Mouse (Mus musculus): Measurements from ENCODE around the gene Adcy9. TPM values are rescaled to one million over a fixed set of nuclear protein-coding genes. Genes with fewer than 3 reads are reported as not detected.

The Adcy9 gene
- polyA plus RNA-seq (2012) = 1.2 and 1.9 TPM in 2 replicates

DNA sequence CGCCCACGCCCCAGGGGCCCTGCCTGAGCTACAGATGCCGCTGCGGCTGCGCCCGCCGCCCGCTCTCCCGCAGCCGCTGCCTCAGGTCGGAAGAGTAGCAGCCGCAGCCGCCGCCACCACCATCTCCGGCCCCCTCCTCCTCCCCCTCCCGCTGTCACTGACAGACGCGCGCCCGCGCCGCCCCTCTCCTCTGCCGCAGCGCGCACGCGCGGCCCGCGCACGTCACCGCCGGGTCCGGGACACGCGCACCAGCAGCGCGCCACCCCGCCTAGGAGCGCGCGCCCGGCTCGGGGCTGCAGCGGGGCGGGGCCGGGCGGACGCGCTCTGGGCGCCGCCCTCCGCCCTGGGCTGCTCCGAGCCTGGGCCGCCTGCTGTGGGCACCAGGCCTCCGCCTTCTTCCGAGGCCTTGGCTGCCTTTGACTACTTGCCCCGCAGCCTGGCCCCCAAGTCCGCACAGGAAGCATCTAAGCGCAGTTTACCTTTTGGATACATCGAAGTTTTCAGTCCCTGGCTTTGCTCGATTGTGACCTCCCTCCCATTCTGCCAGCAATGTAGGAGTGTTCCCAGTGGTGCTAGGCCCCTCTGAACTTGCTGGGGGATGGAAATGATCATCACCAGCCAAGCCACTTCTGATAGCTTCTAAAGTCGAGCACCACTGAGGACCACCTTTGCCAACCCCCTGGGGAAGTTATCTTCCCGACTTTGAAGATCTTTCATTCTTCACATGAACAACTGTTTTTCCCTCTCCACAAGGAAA, at the start of gene Adcy9:
Adcy9 (minus strand) TSS at position 201 of the 757 bp plus-strand sequence.

Other genes with a start within 250 kb of the Adcy9 start
- 18.6 and 29.6 TPM in 2 replicates for gene Crebbp, start 206.5 kb downstream of the Adcy9 start, polyA plus RNA-seq (2012)
- 2.9 and 3.6 TPM in 2 replicates for gene Srl, start 121.3 kb upstream of the Adcy9 start, polyA plus RNA-seq (2012)
- gene Tfap4, start 139.4 kb upstream of the Adcy9 start, polyA plus RNA-seq (2012) = 82.7 and 93.5 TPM in 2 replicates
- gene Glis2, start 174.2 kb upstream of the Adcy9 start, polyA plus RNA-seq (2012) = 3.8 and 5.1 TPM in 2 replicates
- 31.1 and 37.2 TPM in 2 replicates for gene Pam16, start 204.5 kb upstream of the Adcy9 start, polyA plus RNA-seq (2012)
- gene Vasn, start 219.4 kb upstream of the Adcy9 start, polyA plus RNA-seq (2012) = 5.5 and 6.5 TPM in 2 replicates
- 14.1 and 16.5 TPM in 2 replicates for gene Dnaja3, start 219.5 kb upstream of the Adcy9 start, polyA plus RNA-seq (2012)

All from megakaryocyte-erythroid progenitor cell, adult 5 weeks (primary cell).